Mouse (Mus musculus): ENCODE data around the gene Ctbs. TPM values are rescaled to one million over a fixed set of nuclear protein-coding genes. Genes with fewer than 3 reads are reported as not detected.

The Ctbs gene
- polyA plus RNA-seq, 1 experiment from 2014 or later, result 5.0 TPM

DNA sequence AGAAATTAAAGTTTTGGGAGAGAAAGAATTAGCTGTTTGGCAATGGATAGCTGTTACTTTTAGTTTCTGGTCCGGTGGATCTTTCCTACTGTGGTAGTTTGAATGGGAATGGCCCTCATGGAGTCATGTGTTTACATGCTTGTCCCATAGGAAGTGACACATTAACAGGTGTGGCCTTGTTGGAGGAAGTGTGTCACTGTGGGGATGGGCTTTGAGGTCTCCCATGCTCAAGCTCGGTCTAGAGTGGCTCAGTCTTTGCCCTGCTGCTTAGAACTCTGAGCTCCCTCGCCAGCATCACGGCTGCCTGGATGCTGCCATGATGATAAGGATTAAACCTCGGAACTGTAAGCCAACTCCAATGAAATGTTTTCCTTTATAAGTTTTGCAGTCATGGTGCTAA lies 1.8 kb downstream of the Ctbs start:
- Histone ChIP-seq H3K27ac (ENCODE audit: low read depth, low read length) (no peak overlapping the region), H3K36me3 (ENCODE audit: control insufficient read depth, insufficient read depth, low read length) (no peaks in the 10 kb centered on the region), H3K27me3 (replicated peaks; ENCODE audit: control insufficient read depth, insufficient read depth, low read length) (no peaks in the 10 kb centered on the region), H3K4me3 (ENCODE audit: low read length) (no peak overlapping the region), H3K4me1 (ENCODE audit: control insufficient read depth, insufficient read depth, low read depth, low read length) (peaks cover 2% of the 10 kb centered on the region; the same call in 1 of the 2 replicates), H3K9ac (ENCODE audit: low read depth, low read length) (no peak overlapping the region), H3K4me2 (ENCODE audit: low read length) (peak overlapping the region; percentile 79; the same call in 1 of the 2 replicates), H3K9me3 (ENCODE audit: control insufficient read depth, low read length) (no peaks in the 10 kb centered on the region)
- WGBS, result 87% methylated on average over 5 of the region's 5 CpGs
- no peak for ATAC-seq

DNA sequence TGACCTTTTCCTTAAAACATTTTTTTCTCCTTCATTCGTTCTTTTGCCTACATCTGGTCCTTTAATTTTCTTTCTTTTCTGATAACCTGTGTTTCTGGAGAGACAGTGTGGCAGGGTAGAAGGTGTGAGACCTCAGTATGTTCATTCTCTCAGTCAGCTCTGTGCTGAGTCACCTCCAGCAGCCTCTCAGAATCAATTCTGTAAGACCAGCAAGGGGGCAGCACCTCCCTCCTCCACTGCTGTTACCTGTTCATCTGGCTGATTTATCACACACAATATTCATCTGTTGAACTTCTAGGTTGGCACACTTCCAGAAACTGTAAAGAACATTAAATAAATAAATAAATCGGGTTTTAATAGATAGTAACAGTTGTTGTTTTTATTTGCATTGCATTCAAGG lies 13.3 kb downstream of the Ctbs start:
- no peak overlapping the region for H3K4me2 ChIP-seq (ENCODE audit: low read length)
- no peaks in the 10 kb centered on the region for H3K27me3 ChIP-seq (replicated peaks; ENCODE audit: control insufficient read depth, insufficient read depth, low read length)
- no peaks in the 10 kb centered on the region for H3K9me3 ChIP-seq (ENCODE audit: control insufficient read depth, low read length)
- H3K4me3 ChIP-seq (ENCODE audit: low read length), result no peak overlapping the region
- no peak overlapping the region for H3K27ac ChIP-seq (ENCODE audit: low read depth, low read length)
- no peaks in the 10 kb centered on the region for H3K4me1 ChIP-seq (ENCODE audit: control insufficient read depth, insufficient read depth, low read depth, low read length)
- H3K9ac ChIP-seq (ENCODE audit: low read depth, low read length), result no peak overlapping the region
- WGBS, result 71% methylated on average over 2 of the region's 2 CpGs
- ATAC-seq, result no peak
- no peaks in the 10 kb centered on the region for H3K36me3 ChIP-seq (ENCODE audit: control insufficient read depth, insufficient read depth, low read length)

DNA sequence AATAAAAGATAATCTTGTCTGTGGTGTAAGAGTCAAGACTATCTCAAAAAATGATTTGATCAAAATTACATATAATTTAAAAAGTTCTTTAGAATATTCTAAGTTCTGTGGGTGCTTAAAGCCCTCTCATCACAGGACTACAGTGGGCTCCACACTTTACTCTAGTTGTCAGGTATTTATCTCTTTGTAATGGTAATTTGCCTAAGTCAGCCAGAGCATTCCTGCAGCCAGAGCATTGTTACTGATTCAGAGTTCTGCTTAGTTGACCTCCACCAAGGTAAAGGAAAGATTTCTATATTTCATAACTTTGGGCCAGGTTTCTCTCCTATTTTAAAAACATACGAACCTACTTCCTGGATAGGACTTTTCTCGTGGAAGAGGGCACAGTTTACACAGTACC lies 19.6 kb downstream of the Ctbs start:
- no peaks in the 10 kb centered on the region for H3K9me3 ChIP-seq (ENCODE audit: control insufficient read depth, low read length)
- H3K27me3 ChIP-seq (replicated peaks; ENCODE audit: control insufficient read depth, insufficient read depth, low read length), result no peaks in the 10 kb centered on the region
- 84% methylated on average over 2 of the region's 2 CpGs for WGBS
- H3K4me2 ChIP-seq (ENCODE audit: low read length), result no peak overlapping the region
- H3K27ac ChIP-seq (ENCODE audit: low read depth, low read length), result no peak overlapping the region
- no peak for ATAC-seq
- no peaks in the 10 kb centered on the region for H3K36me3 ChIP-seq (ENCODE audit: control insufficient read depth, insufficient read depth, low read length)
- H3K4me1 ChIP-seq (ENCODE audit: control insufficient read depth, insufficient read depth, low read depth, low read length), result no peaks in the 10 kb centered on the region
- H3K4me3 ChIP-seq (ENCODE audit: low read length), result no peak overlapping the region
- no peak overlapping the region for H3K9ac ChIP-seq (ENCODE audit: low read depth, low read length)

DNA sequence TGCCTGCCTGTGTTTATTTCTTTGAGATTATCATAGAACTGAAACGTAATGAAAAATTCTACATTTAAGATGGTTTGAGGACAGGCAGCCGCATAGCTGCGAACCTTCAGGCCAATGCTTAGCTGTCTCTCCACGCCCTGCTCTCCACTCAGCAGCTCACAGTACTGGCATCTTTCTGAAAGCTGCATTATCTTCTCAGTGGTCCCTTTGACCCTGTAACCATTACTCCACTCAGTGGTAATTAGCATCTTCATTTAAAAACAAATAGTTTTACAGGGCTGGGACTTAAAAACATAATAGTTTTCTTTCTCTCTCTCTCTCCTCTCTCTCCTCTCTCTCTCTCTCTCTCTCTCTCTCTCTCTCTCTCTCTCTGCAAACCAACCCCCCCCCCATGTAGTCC lies 23.1 kb downstream of the Ctbs start:
- no peak for ATAC-seq
- Histone ChIP-seq H3K9ac (ENCODE audit: low read depth, low read length) (no peak overlapping the region), H3K4me3 (ENCODE audit: low read length) (no peak overlapping the region), H3K9me3 (ENCODE audit: control insufficient read depth, low read length) (no peaks in the 10 kb centered on the region), H3K4me1 (ENCODE audit: control insufficient read depth, insufficient read depth, low read depth, low read length) (no peaks in the 10 kb centered on the region), H3K4me2 (ENCODE audit: low read length) (no peak overlapping the region), H3K27ac (ENCODE audit: low read depth, low read length) (no peak overlapping the region), H3K36me3 (ENCODE audit: control insufficient read depth, insufficient read depth, low read length) (no peaks in the 10 kb centered on the region), H3K27me3 (replicated peaks; ENCODE audit: control insufficient read depth, insufficient read depth, low read length) (no peaks in the 10 kb centered on the region)
- WGBS, result 72% methylated on average over 4 of the region's 4 CpGs

DNA sequence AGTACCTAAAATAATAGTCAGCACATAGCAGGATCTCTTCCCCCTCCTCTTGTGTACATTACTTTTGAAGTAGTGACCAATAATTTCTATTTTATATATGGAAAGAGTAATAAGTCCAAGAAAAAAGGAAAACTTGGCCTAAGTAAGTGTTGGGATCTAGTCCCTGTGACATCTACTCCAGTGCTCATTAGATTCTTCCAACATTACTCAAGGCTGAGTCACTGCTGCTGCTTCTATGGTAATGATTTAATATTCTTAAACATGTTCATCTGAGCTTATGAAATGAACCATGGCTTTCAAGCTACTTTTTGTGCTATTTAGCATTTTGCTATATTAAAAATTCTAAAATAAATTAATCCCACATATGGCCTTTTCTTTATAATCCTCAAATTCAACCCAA lies 24.1 kb downstream of the Ctbs start:
- H3K36me3 ChIP-seq (ENCODE audit: control insufficient read depth, insufficient read depth, low read length), result no peaks in the 10 kb centered on the region
- H3K9me3 ChIP-seq (ENCODE audit: control insufficient read depth, low read length), result no peaks in the 10 kb centered on the region
- ATAC-seq, result no peak
- H3K27me3 ChIP-seq (replicated peaks; ENCODE audit: control insufficient read depth, insufficient read depth, low read length), result no peaks in the 10 kb centered on the region
- no peak overlapping the region for H3K27ac ChIP-seq (ENCODE audit: low read depth, low read length)
- no peaks in the 10 kb centered on the region for H3K4me1 ChIP-seq (ENCODE audit: control insufficient read depth, insufficient read depth, low read depth, low read length)
- H3K9ac ChIP-seq (ENCODE audit: low read depth, low read length), result no peak overlapping the region
- no peak overlapping the region for H3K4me3 ChIP-seq (ENCODE audit: low read length)
- no peak overlapping the region for H3K4me2 ChIP-seq (ENCODE audit: low read length)

DNA sequence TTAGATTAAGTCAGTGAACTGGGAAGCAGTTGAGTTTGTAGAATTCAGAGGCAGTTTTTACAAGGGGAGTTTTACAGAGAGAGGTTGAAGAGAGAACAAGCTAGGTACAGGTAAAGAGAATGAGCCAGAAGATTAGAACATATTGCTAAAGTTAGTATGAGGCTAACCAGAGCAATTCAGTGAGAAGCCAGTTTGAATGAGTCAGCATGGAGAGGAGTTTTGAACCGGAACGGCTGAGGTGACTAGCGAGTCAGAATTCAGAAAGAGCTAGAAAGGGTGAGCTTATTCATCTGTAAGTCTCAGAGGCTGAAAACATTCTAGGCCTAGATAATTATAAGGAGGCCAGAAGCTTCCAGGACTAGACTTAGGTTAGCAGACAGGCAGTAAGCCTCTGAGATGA lies 24.8 kb downstream of the Ctbs start:
- Histone ChIP-seq H3K27me3 (replicated peaks; ENCODE audit: control insufficient read depth, insufficient read depth, low read length) (no peaks in the 10 kb centered on the region), H3K4me3 (ENCODE audit: low read length) (no peak overlapping the region), H3K9ac (ENCODE audit: low read depth, low read length) (no peak overlapping the region), H3K27ac (ENCODE audit: low read depth, low read length) (no peak overlapping the region), H3K4me1 (ENCODE audit: control insufficient read depth, insufficient read depth, low read depth, low read length) (no peaks in the 10 kb centered on the region), H3K36me3 (ENCODE audit: control insufficient read depth, insufficient read depth, low read length) (no peaks in the 10 kb centered on the region), H3K9me3 (ENCODE audit: control insufficient read depth, low read length) (no peaks in the 10 kb centered on the region), H3K4me2 (ENCODE audit: low read length) (no peak overlapping the region)
- WGBS, result 95% methylated on average over 3 of the region's 3 CpGs
- ATAC-seq, result no peak

DNA sequence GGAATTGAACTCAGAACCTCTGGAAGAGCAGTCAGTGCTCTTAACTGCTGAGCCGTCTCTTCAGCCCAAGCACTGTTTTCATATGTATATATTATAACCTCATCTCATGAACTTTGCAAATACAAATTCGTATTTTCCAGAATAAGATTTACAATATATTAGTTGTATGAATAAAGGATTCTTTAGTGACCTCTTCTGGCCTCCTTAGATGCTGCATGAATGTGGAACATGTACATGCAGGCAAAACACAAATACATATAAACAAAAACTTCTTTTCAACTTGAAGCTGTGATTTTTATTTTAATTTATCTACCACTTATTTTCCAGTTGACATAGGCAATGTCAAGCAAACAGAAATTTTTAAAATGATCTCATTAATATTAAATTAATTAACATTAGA lies 32.4 kb downstream of the Ctbs start:
- Histone ChIP-seq H3K9ac (ENCODE audit: low read depth, low read length) (no peak overlapping the region), H3K4me2 (ENCODE audit: low read length) (no peak overlapping the region), H3K27ac (ENCODE audit: low read depth, low read length) (no peak overlapping the region), H3K4me1 (ENCODE audit: control insufficient read depth, insufficient read depth, low read depth, low read length) (no peaks in the 10 kb centered on the region), H3K27me3 (replicated peaks; ENCODE audit: control insufficient read depth, insufficient read depth, low read length) (no peaks in the 10 kb centered on the region), H3K4me3 (ENCODE audit: low read length) (no peak overlapping the region), H3K9me3 (ENCODE audit: control insufficient read depth, low read length) (no peaks in the 10 kb centered on the region), H3K36me3 (ENCODE audit: control insufficient read depth, insufficient read depth, low read length) (no peaks in the 10 kb centered on the region)
- no peak for ATAC-seq
- 71% methylated on average over 2 of the region's 2 CpGs for WGBS

DNA sequence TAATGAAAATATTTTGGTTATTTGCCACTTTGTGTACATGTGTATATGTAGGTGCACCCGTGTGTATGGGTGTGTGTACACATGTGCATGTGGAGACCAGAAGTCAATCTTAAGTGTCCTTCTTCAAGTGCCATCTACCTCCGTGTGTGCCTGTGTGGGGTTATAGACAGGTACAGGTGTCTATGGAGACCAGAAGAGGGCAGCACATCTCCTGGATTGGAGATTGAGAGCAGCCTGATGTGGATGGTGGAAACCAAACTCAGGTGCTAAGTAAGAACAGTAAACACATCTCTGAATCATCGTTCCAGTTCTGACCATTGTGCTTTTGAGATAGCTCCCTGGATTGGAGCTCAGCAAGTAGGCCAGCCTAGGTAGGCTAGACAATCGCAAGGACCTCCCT lies 36.9 kb downstream of the Ctbs start:
- Histone ChIP-seq H3K27ac (ENCODE audit: low read depth, low read length) (no peak overlapping the region), H3K27me3 (replicated peaks; ENCODE audit: control insufficient read depth, insufficient read depth, low read length) (no peaks in the 10 kb centered on the region), H3K9ac (ENCODE audit: low read depth, low read length) (no peak overlapping the region), H3K4me1 (ENCODE audit: control insufficient read depth, insufficient read depth, low read depth, low read length) (no peaks in the 10 kb centered on the region), H3K9me3 (ENCODE audit: control insufficient read depth, low read length) (no peaks in the 10 kb centered on the region), H3K4me3 (ENCODE audit: low read length) (no peak overlapping the region), H3K4me2 (ENCODE audit: low read length) (no peak overlapping the region), H3K36me3 (ENCODE audit: control insufficient read depth, insufficient read depth, low read length) (no peaks in the 10 kb centered on the region)
- 87% methylated on average over 4 of the region's 4 CpGs for WGBS
- no peak for ATAC-seq

DNA sequence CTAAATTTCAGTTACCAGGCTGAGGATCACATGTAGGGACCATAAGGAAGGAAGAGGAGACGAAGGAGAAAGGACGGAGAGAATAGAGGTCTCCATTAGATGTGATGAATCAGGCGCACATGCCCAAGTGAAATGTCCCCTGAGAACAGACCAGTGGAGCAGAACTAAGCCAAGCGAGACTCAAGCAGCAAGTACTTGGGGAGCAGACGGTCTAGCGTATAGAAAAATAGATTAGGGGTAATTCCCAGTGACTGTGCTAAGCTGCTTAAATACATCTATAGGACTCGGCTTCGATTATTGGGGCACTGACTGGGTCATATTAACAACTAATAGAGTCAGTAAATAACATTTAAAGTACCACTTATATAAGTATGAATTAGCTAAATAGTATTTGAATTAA lies 45.3 kb downstream of the Ctbs start:
- Histone ChIP-seq H3K4me1 (ENCODE audit: control insufficient read depth, insufficient read depth, low read depth, low read length) (no peaks in the 10 kb centered on the region), H3K27me3 (replicated peaks; ENCODE audit: control insufficient read depth, insufficient read depth, low read length) (no peaks in the 10 kb centered on the region), H3K4me2 (ENCODE audit: low read length) (no peak overlapping the region), H3K36me3 (ENCODE audit: control insufficient read depth, insufficient read depth, low read length) (no peaks in the 10 kb centered on the region), H3K27ac (ENCODE audit: low read depth, low read length) (no peak overlapping the region), H3K9ac (ENCODE audit: low read depth, low read length) (no peak overlapping the region), H3K4me3 (ENCODE audit: low read length) (no peak overlapping the region), H3K9me3 (ENCODE audit: control insufficient read depth, low read length) (no peaks in the 10 kb centered on the region)
- 60% methylated on average over 8 of the region's 8 CpGs for WGBS
- ATAC-seq, result no peak

DNA sequence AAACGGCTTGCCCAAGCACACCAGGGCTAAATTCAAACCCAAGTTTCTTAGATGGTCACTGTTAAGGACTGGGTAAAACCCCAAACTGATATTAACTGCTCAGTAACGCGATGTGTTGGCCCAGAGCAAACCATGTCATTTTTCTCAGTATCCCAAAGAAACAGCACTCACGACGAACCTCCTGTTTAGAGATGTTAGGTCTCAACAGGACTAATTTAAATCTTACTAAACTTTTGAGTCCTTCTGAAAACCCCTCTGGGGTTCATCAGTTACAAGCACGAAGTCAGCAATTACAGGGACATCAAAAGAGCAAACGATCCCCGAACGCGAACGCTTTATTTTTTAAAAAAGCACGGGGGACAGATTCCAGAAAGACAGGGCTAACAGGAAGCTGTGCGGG lies 49.4 kb downstream of the Ctbs start:
- Histone ChIP-seq H3K4me1 (ENCODE audit: control insufficient read depth, insufficient read depth, low read depth, low read length) (peaks cover 11% of the 10 kb centered on the region), H3K36me3 (ENCODE audit: control insufficient read depth, insufficient read depth, low read length) (no peaks in the 10 kb centered on the region), H3K9ac (ENCODE audit: low read depth, low read length) (peak overlapping the region; percentile 82), H3K4me3 (ENCODE audit: low read length) (peak overlapping the region; percentile 80), H3K9me3 (ENCODE audit: control insufficient read depth, low read length) (no peaks in the 10 kb centered on the region), H3K27me3 (replicated peaks; ENCODE audit: control insufficient read depth, insufficient read depth, low read length) (no peaks in the 10 kb centered on the region), H3K27ac (ENCODE audit: low read depth, low read length) (peak overlapping the region; percentile 45), H3K4me2 (ENCODE audit: low read length) (peak overlapping the region; percentile 68)
- 5% methylated on average over 13 of the region's 13 CpGs for WGBS
- ATAC-seq, result no peak
